Mouse (Mus musculus) kidney, embryonic 14.5 days (tissue): ENCODE results near the gene Fam104a. TPM values are rescaled to one million over a fixed set of nuclear protein-coding genes. Genes with fewer than 3 reads are reported as not detected.

Experiments
- ATAC-seq: fragments of 200-750 bp; cut with Nextera tagmentation; 2 replicates; pipeline ENCODE4 v1.8.0; 2017; ENCODE audit warnings: moderate number of reproducible peaks, mild to moderate bottlenecking, moderate TSS enrichment, moderate library complexity; ENCODE audit not compliant: low FRiP score, low TSS enrichment
- H3K27ac ChIP-seq: fragments of 300-500 bp; sonication (generic); 2 replicates; pipeline ENCODE4 v1.5.1; 2014; ENCODE audit warnings: low read depth, mild to moderate bottlenecking, low read length, moderate library complexity, mixed read lengths
- H3K27me3 ChIP-seq: fragments of 300-500 bp; sonication (generic); 2 replicates; pipeline ENCODE4 v1.6.1; 2014; ENCODE audit warnings: mild to moderate bottlenecking, low read length; ENCODE audit not compliant: control insufficient read depth, insufficient read depth
- H3K36me3 ChIP-seq: fragments of 300-500 bp; sonication (generic); 2 replicates; pipeline ENCODE4 v1.6.1; 2014; ENCODE audit warnings: low read length, mixed read lengths; ENCODE audit not compliant: control insufficient read depth, insufficient read depth
- H3K4me1 ChIP-seq: fragments of 300-500 bp; sonication (generic); 2 replicates; pipeline ENCODE4 v1.6.1; 2014; ENCODE audit warnings: low read length, mixed read lengths; ENCODE audit not compliant: control insufficient read depth, insufficient read depth
- H3K4me2 ChIP-seq: fragments of 300-500 bp; sonication (generic); replicated peaks from 2 replicates; pipeline ENCODE4 v1.6.1; 2014; ENCODE audit warnings: low read depth, mild to moderate bottlenecking, low read length
- H3K4me3 ChIP-seq: fragments of 300-500 bp; sonication (generic); 2 replicates; pipeline ENCODE4 v1.5.1; 2014; ENCODE audit warnings: mild to moderate bottlenecking, low read length
- H3K9ac ChIP-seq: fragments of 300-500 bp; sonication (generic); 2 replicates; pipeline ENCODE4 v1.6.1; 2014; ENCODE audit warnings: low read depth, mild to moderate bottlenecking, low read length, moderate library complexity
- H3K9me3 ChIP-seq: fragments of 300-500 bp; sonication (generic); 2 replicates; pipeline ENCODE4 v1.6.1; 2016; ENCODE audit warnings: low read length; ENCODE audit not compliant: control insufficient read depth
- WGBS: fragments of 180-500 bp; shearing (Covaris S2); extraction: QIAGEN DNeasy Blood & Tissue Kit; methylation state at CpG from one replicate; pipeline ENCODE4 v1.1.7; 2014; 5-methylcytosine and 5-hydroxymethylcytosine counted together
- polyA plus RNA-seq: library from polyadenylated mRNA; unstranded; fragments of >200 nt; fragmentation: Nextera tagmentation; extraction: Ambion mirVana; gene quantifications from 2 replicates; pipeline ENCODE4 v1.2.1, GENCODE M21; 2014

Fam104a gene
- polyA plus RNA-seq = 49.7 and 49.8 TPM in 2 replicates

DNA sequence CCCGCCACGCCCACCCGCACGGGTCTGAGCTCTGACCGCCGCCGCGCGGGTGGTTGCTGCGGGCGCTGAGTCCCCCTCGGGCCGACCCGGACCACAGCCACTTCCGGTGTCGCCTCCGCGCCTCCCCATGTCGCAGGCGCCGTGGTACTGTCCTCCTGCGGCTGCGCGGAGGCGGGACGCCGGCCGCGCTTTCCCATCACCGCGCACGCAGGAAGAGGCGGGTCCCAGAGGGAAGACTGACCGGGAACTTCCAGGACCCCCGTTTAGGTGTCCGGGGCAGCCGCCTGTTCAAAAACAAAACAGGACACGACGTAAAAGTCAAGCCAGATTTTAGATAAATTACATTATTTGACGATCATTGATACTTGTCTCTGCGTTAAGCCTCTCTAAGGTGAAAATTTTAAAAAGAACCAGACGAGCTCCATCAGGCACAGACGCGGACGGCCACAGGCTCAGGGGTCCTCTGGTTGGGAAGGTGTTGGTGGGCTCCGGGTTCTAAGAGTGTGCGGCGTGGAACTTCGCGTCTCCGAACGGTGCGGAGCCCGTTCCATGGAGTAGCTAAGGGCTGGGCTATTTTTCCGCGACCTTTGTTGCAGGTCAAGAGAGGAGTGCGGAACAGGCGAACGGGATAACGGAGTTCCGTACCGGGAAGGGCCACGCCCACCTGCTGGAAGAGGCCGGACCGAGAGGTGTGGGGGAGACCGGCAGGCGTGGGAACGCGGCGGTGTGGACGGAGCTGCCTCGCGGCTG lies at the start of gene Fam104a, which contains the start of gene D11Wsu47e:
Gene Fam104a (minus strand): TSS at position 199 of the 750 bp plus-strand sequence.
Gene D11Wsu47e (plus strand): TSS at position 456 of the 750 bp plus-strand sequence.
- no peaks in the 10 kb centered on the region for H3K9me3 ChIP-seq
- H3K4me1 ChIP-seq = peaks cover 36% of the 10 kb centered on the region
- ATAC-seq = peak; percentile 94
- H3K9ac ChIP-seq = peak within 1 kb of the TSS; percentile 94
- peak within 1 kb of the TSS; percentile 96 for H3K4me3 ChIP-seq
- under 1% methylated on average over 65 of the region's 73 CpGs for WGBS
- H3K27ac ChIP-seq = peak within 1 kb of the TSS; percentile 98
- H3K4me2 ChIP-seq = peak within 1 kb of the TSS; percentile 83
- H3K27me3 ChIP-seq = no peaks in the 10 kb centered on the region
- H3K36me3 ChIP-seq = peaks cover 16% of the 10 kb centered on the region

DNA sequence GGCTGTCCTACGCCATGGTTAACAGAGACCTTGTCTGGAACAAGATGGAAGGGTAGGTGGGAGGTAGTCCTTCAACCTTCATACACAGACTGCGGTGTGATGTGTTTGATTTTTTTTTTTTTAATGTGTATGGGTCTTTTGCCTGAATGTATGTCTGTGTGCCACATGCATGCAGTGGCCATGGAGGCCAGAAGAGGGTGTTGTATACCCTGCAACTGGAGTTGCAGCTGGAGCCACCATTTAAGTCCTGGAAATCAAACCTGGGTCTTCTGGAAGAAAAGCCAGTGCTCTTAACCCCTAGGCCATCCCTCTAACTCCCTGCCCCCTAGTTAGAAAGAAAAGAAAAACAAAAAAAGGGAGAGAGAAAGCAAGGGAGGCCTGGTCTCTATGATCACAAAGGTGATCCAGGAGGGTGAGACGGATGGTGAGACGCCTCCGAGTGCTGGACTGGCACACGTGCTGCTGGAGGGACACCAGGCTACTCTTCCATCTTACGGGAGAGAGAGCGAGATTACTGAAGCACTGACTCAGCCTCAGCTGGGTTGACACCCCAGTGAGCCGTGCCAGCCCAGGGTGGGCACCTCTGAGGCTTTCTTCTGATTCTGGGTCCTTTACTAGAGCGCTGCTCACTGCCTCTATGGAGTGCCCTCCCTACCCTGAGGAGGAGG lies 48.1 kb upstream of the Fam104a start:
- Histone ChIP-seq H3K9me3 (no peaks in the 10 kb centered on the region), H3K4me1 (peaks cover 85% of the 10 kb centered on the region), H3K27me3 (no peaks in the 10 kb centered on the region), H3K4me3 (no peak overlapping the region), H3K36me3 (peaks cover 24% of the 10 kb centered on the region), H3K4me2 (no peak overlapping the region), H3K9ac (no peak overlapping the region), H3K27ac (peak overlapping the region; percentile 10; the same call in 1 of the 2 replicates)
- ATAC-seq = no peak
- 89% methylated on average over 10 of the region's 10 CpGs for WGBS

DNA sequence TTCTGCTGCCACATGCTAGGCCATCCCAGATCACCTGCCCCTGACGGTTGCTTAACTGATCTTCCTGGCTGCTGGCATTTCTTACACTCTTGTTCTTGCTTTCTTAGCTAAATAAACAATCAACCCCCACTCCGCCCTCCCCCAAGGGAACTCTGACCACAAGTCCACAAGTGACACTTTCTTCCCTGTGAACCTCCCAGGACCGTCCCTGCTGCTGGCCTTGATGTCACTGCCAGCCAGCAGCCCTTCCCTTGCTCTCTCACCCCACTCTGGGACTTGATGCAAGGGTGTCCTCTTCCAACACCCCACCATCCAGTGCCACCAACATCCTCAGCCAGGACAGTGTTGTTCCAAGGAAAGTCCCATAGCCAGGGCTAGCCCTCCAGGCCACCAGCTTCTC lies 46.9 kb upstream of the Fam104a start:
- Histone ChIP-seq H3K9me3 (no peaks in the 10 kb centered on the region), H3K27ac (no peak overlapping the region), H3K36me3 (peaks cover 36% of the 10 kb centered on the region), H3K4me3 (no peak overlapping the region), H3K4me2 (no peak overlapping the region), H3K9ac (no peak overlapping the region), H3K27me3 (no peaks in the 10 kb centered on the region), H3K4me1 (peaks cover 79% of the 10 kb centered on the region)
- WGBS = 40% methylated on average over 3 of the region's 3 CpGs
- no peak for ATAC-seq

DNA sequence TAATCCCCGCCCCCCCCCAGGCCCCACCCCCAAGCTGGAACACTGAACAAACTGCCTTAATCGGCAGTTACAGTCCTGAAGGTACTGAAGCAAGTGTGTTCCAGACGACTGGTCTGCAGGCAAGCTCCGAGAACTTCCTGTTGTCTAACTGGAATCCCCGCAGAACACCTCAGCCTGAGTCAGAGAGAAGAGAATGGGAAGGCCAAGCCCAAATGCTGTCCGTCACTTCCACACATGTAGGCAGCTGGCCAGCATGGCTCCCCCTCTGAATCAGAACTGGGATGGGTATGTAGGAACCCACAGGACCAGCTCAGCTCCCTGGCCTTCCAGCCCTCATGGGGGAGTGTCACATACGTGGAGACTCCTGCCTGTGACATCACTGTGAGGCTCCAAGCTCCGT lies 46.0 kb upstream of the Fam104a start:
- no peak for ATAC-seq
- peaks cover 75% of the 10 kb centered on the region for H3K4me1 ChIP-seq

DNA sequence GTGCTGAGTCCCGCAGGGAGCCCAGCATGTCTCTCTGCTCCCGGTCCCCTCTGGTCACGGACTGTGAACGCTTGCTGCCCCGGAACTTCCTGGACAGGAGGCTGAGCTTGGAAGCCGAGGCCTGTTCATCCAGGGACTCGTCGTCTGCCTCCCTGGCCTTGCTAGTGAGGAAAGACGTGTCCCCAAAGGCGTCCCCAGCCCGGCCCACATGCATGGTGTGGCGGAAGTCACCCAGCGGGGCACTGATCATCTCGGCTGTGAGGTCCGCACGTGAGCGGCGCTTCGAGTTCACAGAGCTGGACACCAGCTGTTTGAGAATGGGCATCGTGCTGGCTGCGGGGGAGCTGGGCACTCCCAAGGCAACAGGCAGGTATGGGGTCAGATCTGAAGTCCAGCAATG lies 45.3 kb upstream of the Fam104a start:
- no peaks in the 10 kb centered on the region for H3K27me3 ChIP-seq
- no peak overlapping the region for H3K9ac ChIP-seq
- no peak for ATAC-seq
- peak overlapping the region; percentile 7; the same call in 1 of the 2 replicates for H3K27ac ChIP-seq
- 59% methylated on average over 21 of the region's 21 CpGs for WGBS
- H3K36me3 ChIP-seq = peaks cover 39% of the 10 kb centered on the region
- no peak overlapping the region for H3K4me2 ChIP-seq
- no peak overlapping the region for H3K4me3 ChIP-seq
- no peaks in the 10 kb centered on the region for H3K9me3 ChIP-seq
- peaks cover 69% of the 10 kb centered on the region for H3K4me1 ChIP-seq

More for the DNA sequence above, 46.0 kb upstream of the Fam104a start:
- no peak overlapping the region for H3K4me2 ChIP-seq
- peaks cover 39% of the 10 kb centered on the region for H3K36me3 ChIP-seq
- WGBS = 27% methylated on average over 8 of the region's 8 CpGs
- no peak overlapping the region for H3K4me3 ChIP-seq
- H3K27ac ChIP-seq = peak overlapping the region; percentile 51; the same call in 1 of the 2 replicates
- no peaks in the 10 kb centered on the region for H3K27me3 ChIP-seq
- no peak overlapping the region for H3K9ac ChIP-seq
- no peaks in the 10 kb centered on the region for H3K9me3 ChIP-seq

DNA sequence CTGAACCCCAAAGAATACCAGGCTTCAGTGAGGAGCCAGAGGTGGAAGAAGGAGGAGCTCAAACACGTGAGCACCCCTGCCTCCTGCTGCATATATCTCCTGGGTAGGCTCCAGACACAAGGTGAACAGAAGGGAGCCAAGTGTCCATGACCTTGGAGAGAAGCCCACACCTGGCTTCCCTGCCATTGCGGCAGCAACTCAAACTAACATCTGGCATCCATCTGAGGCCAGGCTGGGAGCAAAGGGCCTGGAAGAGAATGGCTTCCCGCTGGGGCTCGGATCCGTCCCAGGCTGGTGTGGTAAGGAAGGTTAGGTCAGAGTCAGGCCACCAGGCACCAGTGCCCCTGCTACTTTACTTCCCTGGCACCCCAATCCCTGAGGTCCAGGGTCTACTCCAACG lies 44.0 kb upstream of the Fam104a start:
- Histone ChIP-seq H3K4me1 (peaks cover 59% of the 10 kb centered on the region), H3K27me3 (no peaks in the 10 kb centered on the region), H3K9me3 (no peaks in the 10 kb centered on the region), H3K4me2 (no peak overlapping the region), H3K9ac (no peak overlapping the region), H3K36me3 (peaks cover 39% of the 10 kb centered on the region), H3K27ac (peak overlapping the region; percentile 37; the same call in 1 of the 2 replicates), H3K4me3 (no peak overlapping the region)
- WGBS = 60% methylated on average over 6 of the region's 6 CpGs
- no peak for ATAC-seq

DNA sequence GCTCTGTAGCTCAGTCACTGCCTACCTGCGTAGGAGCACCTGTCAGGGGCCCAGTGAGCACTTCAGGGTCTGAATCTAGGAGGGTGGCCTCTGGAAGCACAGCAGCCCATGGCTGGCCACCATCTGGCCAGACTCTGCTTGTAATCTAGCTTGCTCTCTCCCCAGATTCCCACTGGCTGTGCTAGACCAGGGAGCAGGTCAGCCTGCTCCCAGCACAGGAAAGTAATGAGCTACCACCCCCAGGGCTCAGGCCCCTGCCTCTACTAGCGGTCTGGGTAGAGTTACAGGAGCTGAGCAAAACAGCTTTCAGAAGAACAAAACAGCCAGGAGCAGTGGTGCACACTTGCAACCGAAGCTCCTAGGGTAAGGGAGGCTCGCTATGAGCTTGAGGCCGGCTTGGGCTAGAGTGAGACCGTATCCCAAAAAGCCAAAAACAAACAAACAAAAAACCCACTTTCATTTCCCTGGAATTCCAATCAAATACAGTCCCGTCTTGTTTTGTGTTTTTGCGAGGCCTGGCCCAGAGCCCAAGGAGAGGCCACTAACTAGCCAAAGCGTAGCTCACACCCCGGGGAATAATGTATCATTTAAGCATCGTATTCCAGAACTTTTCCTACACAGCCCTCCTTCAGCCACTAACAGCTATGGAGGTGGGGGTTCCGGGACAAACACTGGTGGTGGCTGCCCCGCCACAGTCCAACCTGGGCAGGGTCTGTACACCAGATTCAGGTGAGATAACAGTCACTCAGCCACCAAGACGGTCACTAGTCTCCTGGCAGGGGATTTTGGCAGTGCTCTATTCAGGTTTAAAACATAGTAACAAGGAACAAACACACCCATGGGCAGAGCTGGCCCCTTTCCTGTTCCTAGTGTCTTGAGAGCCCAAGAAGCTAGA lies 43.3 kb upstream of the Fam104a start:
- Histone ChIP-seq H3K4me2 (no peak overlapping the region), H3K9ac (peak overlapping the region; percentile 14; the same call in 1 of the 2 replicates), H3K4me3 (no peak overlapping the region), H3K4me1 (peaks cover 57% of the 10 kb centered on the region), H3K27ac (peak overlapping the region; percentile 56; the same call in 1 of the 2 replicates), H3K27me3 (no peaks in the 10 kb centered on the region), H3K9me3 (no peaks in the 10 kb centered on the region), H3K36me3 (peaks cover 39% of the 10 kb centered on the region)
- ATAC-seq = no peak
- 63% methylated on average over 14 of the region's 14 CpGs for WGBS

DNA sequence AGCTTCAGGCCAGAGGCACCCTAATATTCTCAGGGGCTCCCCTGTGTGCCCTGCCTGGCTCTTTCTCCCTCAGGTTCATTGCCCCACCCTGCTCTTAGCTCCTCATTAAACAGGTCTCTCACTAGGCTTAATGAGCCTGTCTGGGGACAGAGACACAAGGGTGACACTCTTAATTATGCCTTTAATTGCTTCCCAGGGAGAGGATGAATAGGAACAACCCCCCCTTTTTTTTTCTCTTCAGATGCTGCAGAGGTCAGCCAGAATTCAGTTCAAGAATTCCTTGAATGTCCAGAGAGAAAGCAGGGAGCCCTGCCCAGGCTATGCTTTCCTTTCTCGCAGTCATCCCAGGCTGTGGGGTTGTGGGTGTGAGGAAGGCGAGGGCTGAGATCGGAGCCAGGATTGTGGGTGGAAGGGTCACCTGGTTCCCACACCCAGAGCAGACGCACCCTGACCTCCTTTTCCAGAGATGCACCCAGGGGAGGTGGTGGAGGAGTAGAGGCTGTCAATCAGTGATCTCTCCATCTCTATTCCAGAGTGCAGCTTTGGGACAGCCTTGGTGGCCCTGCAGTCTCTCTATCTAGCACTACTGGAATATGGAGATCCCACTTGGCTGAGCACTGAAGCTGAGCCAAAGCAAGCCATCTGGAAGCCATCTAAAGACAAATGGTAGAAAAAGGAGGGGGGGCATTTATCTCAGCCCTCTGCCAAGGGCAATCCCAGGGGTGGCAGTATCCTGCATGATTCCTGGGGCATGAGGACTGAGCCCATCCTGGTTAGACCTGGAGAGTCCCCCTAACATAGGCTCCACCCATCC lies 41.5 kb upstream of the Fam104a start:
- 56% methylated on average over 4 of the region's 4 CpGs for WGBS
- H3K9me3 ChIP-seq = no peaks in the 10 kb centered on the region
- H3K27ac ChIP-seq = peak overlapping the region; percentile 34; the same call in 1 of the 2 replicates
- peaks cover 39% of the 10 kb centered on the region for H3K36me3 ChIP-seq
- ATAC-seq = 0 out of 2 replicates have a peak, but pooled peaks have one; percentile 11
- H3K4me2 ChIP-seq = no peak overlapping the region
- peaks cover 45% of the 10 kb centered on the region for H3K4me1 ChIP-seq
- H3K4me3 ChIP-seq = no peak overlapping the region
- H3K27me3 ChIP-seq = no peaks in the 10 kb centered on the region
- no peak overlapping the region for H3K9ac ChIP-seq
